Mouse (Mus musculus): Measurements from ENCODE around the gene Grm7. TPM values are rescaled to one million over a fixed set of nuclear protein-coding genes. Genes with fewer than 3 reads are reported as not detected.

Grm7 gene
- total RNA-seq, 2 experiments from 2014 or later: not detected

GRCm38 (mm10) chr6:110868311-110868710 is 222.9 kb downstream of the Grm7 start:
- no peak for ATAC-seq (replicated peaks; ENCODE audit: poor library complexity)

DNA sequence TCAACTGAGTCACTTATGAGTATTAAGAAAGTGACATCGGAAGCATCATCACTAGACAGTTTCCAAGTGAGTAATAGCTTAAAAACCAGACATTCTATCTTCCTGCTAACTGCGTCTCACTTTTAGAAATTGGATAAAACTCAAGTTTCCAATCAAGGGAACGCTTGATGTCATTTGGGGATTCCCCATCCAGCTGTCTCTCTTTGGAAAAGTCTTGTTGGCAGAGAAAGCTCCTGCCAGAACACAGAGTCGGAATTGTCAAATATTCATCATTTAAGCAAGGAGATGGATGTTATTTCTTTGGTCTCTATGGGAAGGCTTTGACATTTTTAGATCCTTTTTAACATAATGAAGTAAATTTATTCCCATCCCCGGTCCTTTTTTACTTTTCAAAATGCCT is 336.6 kb downstream of the Grm7 start:
- no peak for ATAC-seq (replicated peaks; ENCODE audit: poor library complexity)

- ATAC-seq (replicated peaks; ENCODE audit: poor library complexity): no peak
Observed at GRCm38 (mm10) chr6:111039099-111039498, 393.7 kb downstream of the Grm7 start.

- no peak for ATAC-seq (replicated peaks; ENCODE audit: poor library complexity)
Observed at GRCm38 (mm10) chr6:111045896-111046295, 400.5 kb downstream of the Grm7 start.

- ATAC-seq (replicated peaks; ENCODE audit: poor library complexity): no peak
Observed at GRCm38 (mm10) chr6:111049247-111049646, 403.9 kb downstream of the Grm7 start.

- ATAC-seq (replicated peaks; ENCODE audit: poor library complexity): no peak
Observed at GRCm38 (mm10) chr6:111054001-111054975, 408.9 kb downstream of the Grm7 start.

- ATAC-seq (replicated peaks; ENCODE audit: poor library complexity): no peak
Observed at GRCm38 (mm10) chr6:111057798-111058197, 412.4 kb downstream of the Grm7 start.

DNA sequence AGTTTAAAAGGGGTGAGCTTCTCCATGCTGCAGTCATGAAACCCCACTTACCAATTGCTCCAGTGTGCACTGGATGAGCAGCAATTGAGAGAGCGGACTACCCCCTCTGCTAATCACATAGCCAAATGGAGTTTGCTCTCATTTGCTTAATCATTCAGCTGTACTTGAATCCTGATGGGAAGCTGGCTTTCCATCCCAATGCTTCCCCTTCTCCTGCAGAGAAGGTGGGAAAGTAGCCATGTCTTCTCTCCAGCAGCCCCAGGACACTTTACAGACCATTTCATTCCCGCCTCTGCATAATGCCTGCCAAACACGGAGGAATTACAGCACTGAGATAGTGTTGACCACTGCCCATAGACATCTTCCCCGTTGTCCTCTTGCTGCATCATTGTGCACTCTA is 414.6 kb downstream of the Grm7 start:
- ATAC-seq (replicated peaks; ENCODE audit: poor library complexity): no peak

DNA sequence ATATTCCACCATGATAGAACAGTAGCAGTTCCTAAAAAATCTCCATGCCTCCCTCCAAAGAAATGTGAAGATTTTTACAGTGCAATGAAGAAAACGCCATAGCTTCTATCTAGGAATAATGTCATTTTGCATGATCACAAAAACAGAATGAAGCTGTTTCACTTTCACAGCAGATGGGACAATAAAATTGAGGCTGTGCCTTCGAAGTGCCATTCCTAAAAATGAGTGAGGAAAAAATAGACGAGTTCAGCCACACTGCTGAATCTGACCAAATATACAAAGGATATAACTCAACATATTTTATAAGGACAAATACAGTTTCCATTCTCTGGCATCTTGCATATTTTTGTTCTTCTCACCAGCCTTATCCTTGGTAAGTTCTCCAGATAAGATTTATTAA is 439.2 kb downstream of the Grm7 start:
- no peak for ATAC-seq (replicated peaks; ENCODE audit: poor library complexity)

DNA sequence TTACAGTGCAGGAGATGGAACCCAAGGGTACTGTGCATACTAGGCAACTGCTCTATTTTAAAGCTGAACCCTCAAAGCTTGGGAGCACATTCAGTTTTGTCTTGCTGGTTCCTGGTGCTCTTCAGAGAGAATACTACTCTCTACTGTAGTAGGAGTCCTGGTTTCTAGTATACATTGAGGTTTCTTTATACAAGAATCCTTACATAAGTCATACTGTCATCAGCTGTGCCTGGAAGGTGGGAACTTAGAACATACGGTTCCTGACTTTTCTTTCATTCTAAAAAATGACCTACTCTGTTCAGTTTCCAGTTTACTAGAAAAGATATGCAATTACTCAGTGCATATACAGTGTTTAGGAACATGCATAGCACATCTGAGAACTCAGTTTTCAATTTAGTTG is 449.4 kb downstream of the Grm7 start:
- ATAC-seq (replicated peaks; ENCODE audit: poor library complexity): no peak

DNA sequence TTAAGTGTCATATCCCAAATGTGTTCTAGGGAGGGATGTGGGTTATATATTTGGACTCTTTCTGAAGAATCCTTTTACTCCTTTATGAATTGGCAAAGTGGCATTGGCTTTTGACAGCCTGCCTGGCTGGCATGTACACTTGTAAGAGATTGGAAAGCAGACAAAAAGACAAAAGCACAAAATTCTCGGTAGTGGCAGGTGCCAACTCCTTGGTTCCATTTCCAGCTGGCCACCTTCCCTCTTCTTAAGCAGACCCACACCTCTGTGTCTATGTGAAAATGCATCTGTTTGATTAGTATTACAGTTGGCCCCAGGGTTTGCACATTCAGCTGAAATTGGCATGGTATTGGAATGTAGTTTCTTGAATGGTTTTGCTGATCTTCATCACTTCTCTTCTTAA is 460.1 kb downstream of the Grm7 start:
- no peak for ATAC-seq (replicated peaks; ENCODE audit: poor library complexity)

GRCm38 (mm10) chr6:111161037-111161436 is 515.7 kb downstream of the Grm7 start:
- no peak for ATAC-seq (replicated peaks; ENCODE audit: poor library complexity)

DNA sequence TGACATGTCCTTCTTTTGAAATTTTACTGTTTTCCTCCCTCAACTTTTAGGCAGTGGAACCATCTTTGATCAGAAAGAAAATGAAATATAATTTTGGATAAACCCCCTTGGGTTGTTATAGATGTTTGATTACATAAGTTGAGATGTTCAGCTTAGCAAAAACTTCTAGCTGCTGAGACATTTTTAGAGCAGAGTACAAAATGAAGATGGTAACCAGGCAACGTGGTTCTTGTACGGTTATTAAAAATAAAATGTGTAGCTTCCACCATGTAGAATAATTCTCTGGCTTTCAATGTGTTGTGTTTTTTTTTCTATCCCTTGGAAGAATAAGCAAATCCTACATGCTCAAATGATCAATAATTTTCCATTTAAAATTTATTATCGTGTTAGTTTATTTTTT is 550.0 kb downstream of the Grm7 start:
- ATAC-seq (replicated peaks; ENCODE audit: poor library complexity): no peak

GRCm38 (mm10) chr6:111221083-111221729 is 575.8 kb downstream of the Grm7 start:
- ATAC-seq (replicated peaks; ENCODE audit: poor library complexity): no peak

GRCm38 (mm10) chr6:111255215-111255614 is 609.8 kb downstream of the Grm7 start:
- no peak for ATAC-seq (replicated peaks; ENCODE audit: poor library complexity)

DNA sequence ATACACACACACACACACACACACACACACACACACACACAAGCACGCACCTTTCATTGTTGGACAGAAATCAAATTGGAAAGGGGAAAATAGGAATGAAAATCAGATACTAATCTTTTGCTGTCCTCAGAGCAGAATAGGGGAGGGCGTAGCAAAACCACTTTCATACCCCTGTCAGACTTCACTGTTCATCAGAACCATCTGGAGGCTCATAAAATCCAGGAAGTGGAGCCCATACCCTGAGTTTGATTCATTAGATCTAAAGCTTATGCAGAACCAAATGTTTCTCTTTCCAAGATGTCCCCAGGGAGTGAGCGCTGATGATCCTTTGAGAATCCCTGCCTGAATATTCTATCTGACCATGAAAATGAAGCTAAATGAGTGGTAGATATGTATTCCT is 611.6 kb downstream of the Grm7 start:
- ATAC-seq (replicated peaks; ENCODE audit: poor library complexity): no peak

- no peak for ATAC-seq (replicated peaks; ENCODE audit: poor library complexity)
Observed at GRCm38 (mm10) chr6:111258256-111258655, 612.9 kb downstream of the Grm7 start.

GRCm38 (mm10) chr6:111261181-111261580 is 615.8 kb downstream of the Grm7 start:
- ATAC-seq (replicated peaks; ENCODE audit: poor library complexity): no peak

DNA sequence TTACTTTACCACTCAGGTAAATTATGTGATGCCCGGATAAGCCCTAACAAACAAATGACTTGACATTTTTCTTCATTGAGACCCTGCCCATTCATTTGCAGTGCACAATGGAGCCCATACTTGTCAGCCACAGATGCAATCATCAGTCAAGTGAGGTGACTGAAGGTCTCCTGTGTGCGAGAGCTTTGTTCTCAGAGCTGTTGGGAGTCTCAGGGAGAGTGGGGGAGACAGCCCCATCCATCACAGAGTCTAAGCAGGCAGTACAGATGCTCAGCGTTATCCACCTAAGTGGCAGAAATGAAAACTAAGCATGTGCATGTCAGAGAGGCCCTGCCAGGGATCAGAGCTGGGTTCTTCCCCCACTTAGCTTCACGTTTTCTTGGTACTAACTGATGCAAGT is 631.3 kb downstream of the Grm7 start:
- no peak for ATAC-seq (replicated peaks; ENCODE audit: poor library complexity)

- ATAC-seq (replicated peaks; ENCODE audit: poor library complexity): no peak
Observed at GRCm38 (mm10) chr6:111278516-111278915, 633.1 kb downstream of the Grm7 start.

DNA sequence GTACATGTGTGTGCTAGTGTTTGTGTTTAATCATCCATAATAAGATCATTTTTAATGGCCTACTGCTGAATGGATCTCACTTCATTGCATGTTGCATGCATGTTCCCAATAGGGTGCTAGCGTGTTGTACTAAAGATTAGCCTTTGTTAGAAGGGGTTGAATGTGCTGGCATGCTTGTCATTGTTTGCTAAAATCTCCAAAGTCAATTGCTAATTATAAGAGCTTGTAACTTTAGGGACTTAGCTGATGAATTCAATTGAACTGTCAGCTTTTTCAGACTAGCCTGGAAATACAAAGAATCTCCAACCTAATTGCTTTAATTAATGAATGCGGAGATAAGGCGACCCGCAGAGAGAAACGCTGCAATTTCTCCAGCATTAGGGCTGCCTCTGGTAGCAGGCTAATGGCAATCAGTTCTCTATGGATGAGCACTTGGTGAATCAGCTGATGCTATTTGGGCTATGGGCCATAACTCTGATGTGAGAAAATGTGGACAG is 648.2 kb downstream of the Grm7 start:
- ATAC-seq (replicated peaks; ENCODE audit: poor library complexity): no peak

Data from megakaryocyte progenitor cell, adult 5-6 weeks (primary cell).